Mouse (Mus musculus) thymus, postnatal 14 days (tissue): ENCODE results near the gene Slc9a9.
A peak's percentile ranks its signal among the peaks of the same experiment; 100 is the strongest.

Experiments used
- DNase-seq: peaks from one replicate; pipeline ENCODE4 v3.0.0; 2021

Gene Slc9a9

GRCm38 (mm10) chr9:94840398-94840797 lies 170.7 kb downstream of the Slc9a9 start:
- no peak for DNase-seq

- no peak for DNase-seq
Observed at GRCm38 (mm10) chr9:94840972-94841371, 171.3 kb downstream of the Slc9a9 start.

DNA sequence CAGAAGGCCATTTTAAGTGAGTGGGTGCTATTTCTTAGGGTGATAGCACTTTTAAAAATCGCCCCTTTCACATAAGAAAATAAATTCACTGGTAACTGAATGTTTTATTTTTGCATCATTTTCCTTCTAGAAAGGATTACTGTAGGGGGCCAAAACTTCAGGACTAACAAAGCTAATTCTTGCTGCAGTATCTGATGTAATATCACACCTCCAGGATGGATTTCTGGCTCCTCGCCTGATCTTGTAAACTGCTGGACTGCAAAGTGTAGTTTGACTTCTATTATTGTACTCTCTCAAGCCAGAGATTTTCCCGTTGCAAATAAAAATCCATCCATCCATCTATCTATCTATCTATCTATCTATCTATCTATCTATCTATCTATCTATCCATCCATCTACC lies 174.5 kb downstream of the Slc9a9 start:
- DNase-seq: no peak

DNA sequence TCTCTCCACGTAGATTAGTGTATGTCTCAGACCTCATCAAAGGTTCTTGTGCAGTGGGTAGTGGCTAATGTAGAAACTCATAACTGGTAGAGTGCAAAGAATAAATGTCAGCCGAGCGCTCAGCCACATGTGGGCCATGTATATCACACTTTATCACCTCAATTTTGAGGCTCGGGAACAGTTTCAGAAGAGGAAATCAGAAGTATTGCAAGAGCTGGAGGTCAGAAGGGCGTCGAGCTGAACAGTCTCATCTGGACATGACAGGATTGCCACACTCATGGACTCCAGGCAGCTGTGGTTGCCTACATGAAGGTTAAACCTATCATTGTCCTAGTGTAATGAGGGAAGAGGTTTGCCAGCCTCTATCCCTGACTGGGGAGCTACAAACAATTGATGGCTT lies 177.9 kb downstream of the Slc9a9 start:
- no peak for DNase-seq

DNA sequence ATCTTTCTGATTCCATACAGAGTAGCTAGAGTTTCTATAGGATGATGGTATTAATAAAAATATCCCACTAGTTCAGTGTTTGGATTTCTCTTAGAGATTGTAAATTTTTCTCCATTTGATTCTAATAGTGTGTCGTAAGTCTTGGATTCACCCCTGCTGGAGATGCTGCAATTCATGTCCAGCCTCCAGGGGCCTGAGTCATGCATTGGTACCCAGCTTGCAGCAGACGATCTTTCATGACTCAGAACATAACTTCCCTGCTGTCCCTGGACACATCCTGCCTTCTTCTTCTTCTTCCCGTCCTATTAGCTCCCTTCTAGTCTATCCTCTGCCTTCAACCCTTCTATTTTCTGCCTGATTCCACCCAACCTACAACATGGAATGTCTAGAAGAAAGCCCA lies 181.8 kb downstream of the Slc9a9 start:
- DNase-seq: no peak

GRCm38 (mm10) chr9:94856093-94856492 lies 186.4 kb downstream of the Slc9a9 start:
- DNase-seq: no peak

GRCm38 (mm10) chr9:94868557-94868956 lies 198.8 kb downstream of the Slc9a9 start:
- no peak for DNase-seq

- no peak for DNase-seq
Observed at GRCm38 (mm10) chr9:94869023-94869799, 199.5 kb downstream of the Slc9a9 start.

DNA sequence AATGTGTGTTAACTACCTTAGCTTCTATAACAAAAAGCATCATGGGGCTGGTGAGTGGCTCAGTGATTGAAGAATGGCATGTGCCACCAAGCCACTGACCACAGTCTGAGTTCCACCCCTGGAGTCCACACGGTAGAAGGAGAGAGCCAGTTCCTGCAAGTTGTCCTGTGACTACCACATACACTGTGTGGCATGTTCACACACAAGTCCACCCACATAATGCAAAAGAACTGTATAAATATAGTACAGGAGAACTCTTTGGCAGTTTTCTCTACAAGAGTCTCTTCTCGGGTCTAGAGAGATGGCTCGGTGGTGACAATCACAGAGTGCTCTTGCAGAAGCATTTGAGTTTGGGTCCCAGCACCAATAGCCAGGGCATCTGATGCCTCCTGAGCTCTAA lies 212.8 kb downstream of the Slc9a9 start:
- DNase-seq: no peak

- no peak for DNase-seq
Observed at GRCm38 (mm10) chr9:94883435-94883834, 213.7 kb downstream of the Slc9a9 start.

DNA sequence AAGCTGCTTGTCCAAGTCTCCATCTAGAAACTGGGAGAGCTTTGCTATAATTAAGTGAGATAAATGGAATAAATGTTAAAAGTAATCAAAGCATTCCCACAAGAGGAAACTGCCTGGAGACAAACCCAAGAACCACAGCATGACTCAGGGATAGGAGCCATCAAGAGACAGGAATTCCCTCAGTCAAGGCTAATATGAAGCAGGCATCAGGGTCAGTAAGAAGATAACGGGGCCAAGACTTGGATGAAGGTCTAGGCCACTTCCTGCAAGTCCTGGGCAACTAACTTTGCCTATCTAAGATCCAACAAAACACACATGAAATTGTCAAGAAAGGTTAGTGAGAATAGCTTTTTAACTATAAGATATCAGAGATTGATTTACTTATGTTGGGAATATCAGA lies 215.4 kb downstream of the Slc9a9 start:
- no peak for DNase-seq

DNA sequence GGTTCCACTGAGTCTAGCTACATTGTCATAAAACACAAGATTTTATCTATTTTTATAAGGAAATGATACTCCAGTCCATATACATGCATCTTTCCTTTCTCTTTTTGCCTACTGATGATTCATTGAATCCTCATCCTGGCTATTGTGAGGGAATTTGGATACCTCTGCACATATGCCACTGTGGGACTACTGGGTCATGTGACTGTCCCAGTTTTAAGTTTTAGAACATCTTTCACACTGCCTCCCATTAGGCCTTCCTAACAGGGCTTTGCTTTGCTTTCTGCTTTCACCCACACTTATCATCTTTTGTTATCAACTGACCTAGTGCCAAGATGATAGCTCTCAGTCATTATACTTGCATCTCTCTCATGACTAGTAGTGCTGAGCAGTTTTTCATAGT lies 219.9 kb downstream of the Slc9a9 start:
- DNase-seq: no peak

DNA sequence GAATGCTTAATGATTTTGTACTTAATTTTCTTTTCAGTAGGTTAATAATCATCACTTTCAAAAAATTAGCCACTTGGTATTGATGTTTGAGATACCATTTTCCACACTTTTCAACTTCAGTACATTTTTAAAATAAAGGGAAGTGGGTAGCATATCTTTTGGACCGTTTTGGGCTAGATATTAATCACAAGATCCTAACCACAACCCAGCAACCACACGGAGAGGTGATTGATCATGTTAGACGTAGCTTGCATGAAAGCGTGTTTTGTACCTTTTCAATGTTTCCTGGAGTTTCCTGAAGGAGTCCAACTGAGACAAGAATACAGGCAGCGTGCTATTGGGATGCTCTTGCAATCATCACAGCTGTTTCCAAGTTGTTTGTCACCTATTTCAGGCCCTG lies 226.2 kb downstream of the Slc9a9 start:
- no peak for DNase-seq

DNA sequence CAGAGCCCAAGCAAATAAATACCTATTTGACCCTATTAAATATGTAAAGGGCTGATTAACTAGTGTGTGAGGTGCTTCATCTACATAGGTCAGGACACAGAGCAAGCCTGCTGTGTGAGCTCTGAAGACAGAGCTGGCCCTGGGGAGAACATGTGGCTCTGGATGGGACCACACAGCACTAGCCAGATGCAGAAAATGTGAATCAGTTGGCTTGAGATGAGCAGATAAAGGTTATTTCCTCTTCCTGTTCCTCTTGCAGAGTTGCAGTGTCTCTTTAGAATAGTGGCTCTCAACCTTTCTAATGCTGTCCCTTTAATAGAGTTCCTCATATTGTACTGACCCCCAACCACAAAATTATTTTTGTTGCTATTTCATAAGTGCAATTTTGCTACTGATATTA lies 234.5 kb downstream of the Slc9a9 start:
- no peak for DNase-seq

- DNase-seq: no peak
Observed at GRCm38 (mm10) chr9:94907020-94907610, 237.4 kb downstream of the Slc9a9 start.

- DNase-seq: no peak
Observed at GRCm38 (mm10) chr9:94912071-94912470, 242.4 kb downstream of the Slc9a9 start.

DNA sequence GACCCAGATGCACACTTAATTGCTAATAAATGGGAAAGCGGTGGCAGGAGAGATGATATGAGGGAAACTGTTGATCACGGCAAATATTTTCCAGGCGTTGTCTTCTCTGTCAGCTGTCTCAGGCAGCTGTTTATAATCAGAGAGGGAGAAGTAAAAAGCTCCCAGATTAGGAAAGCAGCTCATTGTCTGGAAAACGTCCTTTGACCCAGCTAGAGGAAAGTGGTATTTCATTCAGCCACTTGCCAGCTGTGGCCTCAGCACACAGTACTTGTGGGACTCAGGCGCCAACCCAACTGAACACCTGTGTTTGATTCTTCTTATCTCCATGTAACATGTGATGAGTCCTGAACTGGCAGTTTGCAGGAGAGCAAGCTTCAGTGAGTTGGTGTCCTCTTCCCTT lies 252.4 kb downstream of the Slc9a9 start:
- no peak for DNase-seq

- DNase-seq: no peak
Observed at GRCm38 (mm10) chr9:94925845-94926244, 256.1 kb downstream of the Slc9a9 start.

DNA sequence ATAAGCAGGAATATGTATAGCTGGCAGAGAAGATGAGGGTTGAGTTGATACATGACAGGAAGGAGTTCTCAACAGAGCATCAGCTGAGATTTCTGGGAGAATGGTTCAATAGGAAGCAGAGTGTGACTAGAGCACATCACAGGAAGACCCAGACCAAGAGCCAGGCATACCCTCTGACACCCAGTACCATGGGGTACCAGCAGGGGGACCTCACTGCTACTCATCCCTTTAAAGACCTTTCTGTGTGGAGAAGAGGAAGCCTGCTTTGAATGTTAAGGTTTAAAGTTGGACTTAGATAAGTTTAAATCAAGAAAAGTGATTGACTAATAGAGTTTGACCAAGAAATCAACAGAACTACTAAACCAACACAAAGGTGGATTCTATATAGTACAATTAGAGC lies 257.4 kb downstream of the Slc9a9 start:
- peak; percentile 76 for DNase-seq

DNA sequence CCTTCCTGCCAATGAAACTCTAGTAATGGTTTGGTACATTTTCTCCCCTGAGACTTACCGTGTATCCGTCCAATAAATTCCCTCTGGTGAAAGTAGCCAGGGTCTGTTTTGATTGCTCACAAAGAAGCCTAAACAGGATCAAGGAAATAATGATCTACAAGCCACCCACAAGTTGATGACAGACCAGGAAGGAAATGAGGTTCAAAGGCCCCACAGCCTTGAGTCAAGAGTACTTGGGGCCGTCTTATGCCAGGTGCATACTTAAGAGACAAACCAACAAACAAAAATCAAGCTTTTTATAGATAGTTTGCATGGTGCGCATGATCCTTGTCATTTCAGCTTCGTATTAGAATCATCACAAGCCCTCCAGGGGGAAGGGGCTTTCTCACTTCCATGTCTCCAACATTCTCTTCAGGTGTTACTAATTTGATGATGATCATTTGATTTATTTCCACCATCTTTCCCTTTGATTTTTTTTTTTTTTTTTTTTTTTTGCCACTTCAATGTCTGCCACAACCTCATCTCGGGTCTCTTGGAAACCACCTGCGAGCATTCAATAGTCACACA lies 275.9 kb downstream of the Slc9a9 start:
- peak; percentile 50 for DNase-seq

- no peak for DNase-seq
Observed at GRCm38 (mm10) chr9:94947246-94947645, 277.5 kb downstream of the Slc9a9 start.

DNA sequence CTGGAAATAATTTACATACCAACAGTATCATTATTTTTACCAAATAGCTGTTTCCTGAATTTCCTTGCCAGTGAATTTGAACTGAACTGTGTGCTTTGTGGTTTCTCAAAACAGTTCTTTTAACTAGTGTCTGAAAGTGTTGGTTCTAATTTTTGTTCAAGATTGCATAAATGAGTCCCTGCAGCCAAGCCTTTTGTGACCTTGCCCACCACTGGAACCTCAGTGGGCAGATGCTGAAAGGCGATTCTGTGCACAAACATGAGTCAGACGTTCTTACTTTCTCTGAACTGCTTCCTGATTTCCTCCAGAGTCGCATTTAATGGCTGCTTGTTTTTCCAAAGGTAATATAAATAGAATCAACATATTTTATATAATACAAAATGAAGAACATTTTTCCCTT lies 281.0 kb downstream of the Slc9a9 start:
- no peak for DNase-seq

DNA sequence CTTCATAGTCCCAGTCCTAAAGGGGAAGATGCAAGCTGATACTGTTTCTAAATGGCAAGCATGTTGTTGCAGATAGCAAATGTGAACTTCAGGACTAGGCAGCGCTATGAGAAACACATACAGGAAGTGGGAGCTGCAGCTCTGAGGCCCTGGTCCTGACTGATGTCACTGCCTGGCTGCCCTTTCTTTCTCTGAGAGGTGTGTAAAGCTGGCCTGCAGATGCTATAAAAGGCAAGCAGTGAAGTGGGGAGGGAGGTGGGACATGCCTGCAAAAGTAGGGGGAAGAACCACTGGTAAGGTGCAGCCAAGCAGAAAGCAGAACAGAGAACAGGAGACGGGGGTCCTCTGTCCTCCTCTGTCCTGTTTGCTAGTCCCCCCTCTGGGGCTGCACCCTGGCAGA lies 285.9 kb downstream of the Slc9a9 start:
- DNase-seq: peak; percentile 57

- no peak for DNase-seq
Observed at GRCm38 (mm10) chr9:94958382-94958781, 288.7 kb downstream of the Slc9a9 start.
